Mouse (Mus musculus) kidney, adult 2 months (tissue): ENCODE data around the gene Calm4.

Experiments used
- CTCF ChIP-seq: fragments of 200-500 bp; conservative IDR thresholded peaks from 2 replicates; pipeline ENCODE4 v1.5.1; 2011; ENCODE audit warnings: low read depth, mild to moderate bottlenecking, control low read depth, low read length, moderate library complexity, mixed read lengths; ENCODE audit not compliant: insufficient read depth, insufficient read length
- POLR2A ChIP-seq: fragments of 200-500 bp; IDR thresholded peaks from one replicate; pipeline ENCODE4 v1.6.1; 2011; ENCODE audit warnings: low read depth, low read length, control low read depth

DNA sequence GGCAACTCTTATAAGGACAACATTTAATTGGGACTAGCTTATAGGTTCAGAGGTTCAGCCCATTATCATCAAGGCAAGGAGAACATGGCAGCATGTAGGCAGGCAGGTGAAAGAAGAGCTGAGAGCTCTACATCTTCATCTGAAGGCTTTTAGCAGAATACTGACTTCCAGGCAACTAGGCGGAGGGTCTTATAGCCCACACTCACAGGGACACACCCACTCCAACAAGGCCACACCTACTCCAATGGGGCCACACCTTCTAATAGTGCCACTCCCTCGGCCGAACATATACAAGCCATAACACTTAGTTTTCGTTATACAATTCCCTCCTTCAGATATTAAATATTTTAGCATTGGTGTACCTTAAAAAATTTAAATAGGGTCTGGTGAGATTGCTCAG, 35.3 kb downstream of the Calm4 start:
- TF ChIP-seq POLR2A (no peak), CTCF (no peak)
